Mouse (Mus musculus) CH12.LX (cell line): ENCODE data around the gene Eogt.

ENCODE experiments used
- CTCF ChIP-seq, 2 experiments: IDR thresholded peaks in 1 of 2; conservative IDR thresholded peaks in 1 of 2; 2 replicates each; pipeline ENCODE4 v1.5.1; 2011 to 2012; ENCODE audit warnings: low read depth in 2 of 2, low read length in 2 of 2, improper control_type of control experiment in 1 of 2, inconsistent platforms in 1 of 2, mild to moderate bottlenecking in 1 of 2, moderate library complexity in 1 of 2
- E2F4 ChIP-seq: IDR thresholded peaks from 2 replicates; pipeline ENCODE4 v1.6.1; 2011; ENCODE audit warnings: low read depth, low read length, improper control_type of control experiment; ENCODE audit not compliant: insufficient replicate concordance
- EP300 ChIP-seq: IDR thresholded peaks from 2 replicates; pipeline ENCODE4 v1.6.1; 2011; ENCODE audit warnings: low read length, improper control_type of control experiment
- JUN ChIP-seq: IDR thresholded peaks from 2 replicates; pipeline ENCODE4 v1.6.1; 2011; ENCODE audit warnings: low read depth, mild to moderate bottlenecking, low read length, improper control_type of control experiment, moderate library complexity; ENCODE audit not compliant: insufficient read depth
- JUND ChIP-seq: conservative IDR thresholded peaks from 2 replicates; pipeline ENCODE4 v1.6.1; 2011; ENCODE audit warnings: low read depth, low read length, improper control_type of control experiment
- POLR2A ChIP-seq: IDR thresholded peaks from 2 replicates; pipeline ENCODE4 v1.6.1; 2011; ENCODE audit warnings: low read depth, mild to moderate bottlenecking, improper control_type of control experiment, low read length
- SMC3 ChIP-seq: IDR thresholded peaks from 2 replicates; pipeline ENCODE4 v1.6.1; 2011; ENCODE audit warnings: low read depth, low read length, improper control_type of control experiment
- UBTF ChIP-seq: IDR thresholded peaks from 2 replicates; pipeline ENCODE4 v1.6.1; 2012; ENCODE audit warnings: low read depth, mild to moderate bottlenecking, inconsistent platforms, low read length, improper control_type of control experiment, moderate library complexity
- ZMIZ1 ChIP-seq: IDR thresholded peaks from 2 replicates; pipeline ENCODE4 v1.6.1; 2012; ENCODE audit warnings: low read depth, mild to moderate bottlenecking, inconsistent platforms, low read length, improper control_type of control experiment
- ZNF384 ChIP-seq: IDR thresholded peaks from 2 replicates; pipeline ENCODE4 v1.6.1; 2012; ENCODE audit warnings: low read depth, low read length, improper control_type of control experiment, inconsistent platforms

- TF ChIP-seq JUND (no peak), JUN (no peak), ZMIZ1 (no peak), POLR2A (no peak), ZNF384 (no peak), EP300 (no peak), CTCF (conservative IDR thresholded peaks at IDR 0.05 in 1 of 2, IDR thresholded peaks at IDR 0.05 in 1 of 2; ENCODE audit: low read depth in 2 of 2, low read length in 2 of 2) (no peak), SMC3 (no peak), E2F4 (no peak), UBTF (no peak)
Measured at GRCm38 (mm10) chr6:97060074-97060681, 88.8 kb downstream of the Eogt start, which contains the start of gene Fam19a4.
